Mouse (Mus musculus) A20 (cell line): ENCODE results near the gene Dtx1.

Source experiments
- DNase-seq: peaks from one replicate; pipeline ENCODE4 v3.0.0-alpha.2; 2011; ENCODE audit warnings: low read depth, low spot score

Gene Dtx1

GRCm38 (mm10) chr5:120679676-120680555 lies 31.8 kb downstream of the Dtx1 start:
- peak; percentile 39 for DNase-seq

GRCm38 (mm10) chr5:120677516-120677915 lies 34.2 kb downstream of the Dtx1 start:
- peak; percentile 80 for DNase-seq

- DNase-seq, result no peak
Observed at GRCm38 (mm10) chr5:120674229-120675145, 37.2 kb downstream of the Dtx1 start.

GRCm38 (mm10) chr5:120673626-120674025 lies 38.1 kb downstream of the Dtx1 start:
- peak; percentile 81 for DNase-seq

GRCm38 (mm10) chr5:120671865-120672264 lies 39.9 kb downstream of the Dtx1 start:
- no peak for DNase-seq

GRCm38 (mm10) chr5:120670132-120670531 lies 41.6 kb downstream of the Dtx1 start:
- peak; percentile 43 for DNase-seq

- DNase-seq, result no peak
Observed at GRCm38 (mm10) chr5:120668761-120669160, 43.0 kb downstream of the Dtx1 start.

GRCm38 (mm10) chr5:120664888-120665287 lies 46.8 kb downstream of the Dtx1 start:
- no peak for DNase-seq

GRCm38 (mm10) chr5:120660816-120661215 lies 50.9 kb downstream of the Dtx1 start:
- no peak for DNase-seq

GRCm38 (mm10) chr5:120656281-120656751 lies 55.4 kb downstream of the Dtx1 start:
- no peak for DNase-seq

GRCm38 (mm10) chr5:120653873-120654272 lies 57.9 kb downstream of the Dtx1 start:
- DNase-seq, result no peak

- DNase-seq, result no peak
Observed at GRCm38 (mm10) chr5:120652915-120653701, 58.6 kb downstream of the Dtx1 start.

- no peak for DNase-seq
Observed at GRCm38 (mm10) chr5:120651230-120651629, 60.5 kb downstream of the Dtx1 start.

- DNase-seq, result no peak
Observed at GRCm38 (mm10) chr5:120649938-120650337, 61.8 kb downstream of the Dtx1 start.

- peak; percentile 68 for DNase-seq
Observed at GRCm38 (mm10) chr5:120649374-120649933, 62.3 kb downstream of the Dtx1 start.

- peak; percentile 94 for DNase-seq
Observed at GRCm38 (mm10) chr5:120648569-120649373, 63.0 kb downstream of the Dtx1 start, which contains the start of gene Rasal1. Gene Rasal1, plus strand, starts transcription at chr5:120648812.

GRCm38 (mm10) chr5:120647814-120648491 lies 63.8 kb downstream of the Dtx1 start:
- no peak for DNase-seq

- DNase-seq, result no peak
Observed at GRCm38 (mm10) chr5:120647361-120647760, 64.4 kb downstream of the Dtx1 start.

GRCm38 (mm10) chr5:120645851-120646250 lies 65.9 kb downstream of the Dtx1 start:
- no peak for DNase-seq
